Mouse (Mus musculus): ENCODE data around the gene Bcl11a.

GRCm38 (mm10) chr11:24174161-24174792 is 96.4 kb downstream of the Bcl11a start:
- no peak for TF ChIP-seq CTCF (IDR thresholded peaks at IDR 0.05)
- TF ChIP-seq EP300 (IDR thresholded peaks at IDR 0.05): no peak
